Mouse (Mus musculus) CH12.LX (cell line): ENCODE results near the gene Ccdc57.

Source experiments
- CTCF ChIP-seq, 2 experiments: IDR thresholded peaks in 1 of 2; conservative IDR thresholded peaks in 1 of 2; 2 replicates each; pipeline ENCODE4 v1.5.1; 2011 to 2012; ENCODE audit warnings: low read depth in 2 of 2, low read length in 2 of 2, improper control_type of control experiment in 1 of 2, inconsistent platforms in 1 of 2, mild to moderate bottlenecking in 1 of 2, moderate library complexity in 1 of 2
- E2F4 ChIP-seq: IDR thresholded peaks from 2 replicates; pipeline ENCODE4 v1.6.1; 2011; ENCODE audit warnings: low read depth, low read length, improper control_type of control experiment; ENCODE audit not compliant: insufficient replicate concordance
- EP300 ChIP-seq: IDR thresholded peaks from 2 replicates; pipeline ENCODE4 v1.6.1; 2011; ENCODE audit warnings: low read length, improper control_type of control experiment
- GABPA ChIP-seq: IDR thresholded peaks from 2 replicates; pipeline ENCODE4 v1.6.1; 2012; ENCODE audit warnings: low read depth, low read length, improper control_type of control experiment, inconsistent platforms; ENCODE audit not compliant: insufficient replicate concordance
- IRF4 ChIP-seq: IDR thresholded peaks from 2 replicates; pipeline ENCODE4 v1.6.1; 2014; ENCODE audit warnings: low read depth, mild to moderate bottlenecking, inconsistent platforms, low read length, improper control_type of control experiment
- KAT2A ChIP-seq: IDR thresholded peaks from 2 replicates; pipeline ENCODE4 v1.6.1; 2012; ENCODE audit warnings: low read length, improper control_type of control experiment, inconsistent platforms; ENCODE audit not compliant: insufficient replicate concordance
- NELFE ChIP-seq: IDR thresholded peaks from 2 replicates; pipeline ENCODE4 v1.6.1; 2011; ENCODE audit warnings: low read depth, low read length, improper control_type of control experiment
- POLR2A ChIP-seq: IDR thresholded peaks from 2 replicates; pipeline ENCODE4 v1.6.1; 2011; ENCODE audit warnings: low read depth, mild to moderate bottlenecking, improper control_type of control experiment, low read length
- SMC3 ChIP-seq: IDR thresholded peaks from 2 replicates; pipeline ENCODE4 v1.6.1; 2011; ENCODE audit warnings: low read depth, low read length, improper control_type of control experiment
- UBTF ChIP-seq: IDR thresholded peaks from 2 replicates; pipeline ENCODE4 v1.6.1; 2012; ENCODE audit warnings: low read depth, mild to moderate bottlenecking, inconsistent platforms, low read length, improper control_type of control experiment, moderate library complexity
- USF1 ChIP-seq: IDR thresholded peaks from 2 replicates; pipeline ENCODE4 v1.6.1; 2014; ENCODE audit warnings: low read depth, mild to moderate bottlenecking, inconsistent platforms, low read length, improper control_type of control experiment
- ZKSCAN1 ChIP-seq: IDR thresholded peaks from 2 replicates; pipeline ENCODE4 v1.6.1; 2012; ENCODE audit warnings: low read depth, inconsistent platforms, low read length, improper control_type of control experiment, borderline replicate concordance
- ZMIZ1 ChIP-seq: IDR thresholded peaks from 2 replicates; pipeline ENCODE4 v1.6.1; 2012; ENCODE audit warnings: low read depth, mild to moderate bottlenecking, inconsistent platforms, low read length, improper control_type of control experiment

DNA sequence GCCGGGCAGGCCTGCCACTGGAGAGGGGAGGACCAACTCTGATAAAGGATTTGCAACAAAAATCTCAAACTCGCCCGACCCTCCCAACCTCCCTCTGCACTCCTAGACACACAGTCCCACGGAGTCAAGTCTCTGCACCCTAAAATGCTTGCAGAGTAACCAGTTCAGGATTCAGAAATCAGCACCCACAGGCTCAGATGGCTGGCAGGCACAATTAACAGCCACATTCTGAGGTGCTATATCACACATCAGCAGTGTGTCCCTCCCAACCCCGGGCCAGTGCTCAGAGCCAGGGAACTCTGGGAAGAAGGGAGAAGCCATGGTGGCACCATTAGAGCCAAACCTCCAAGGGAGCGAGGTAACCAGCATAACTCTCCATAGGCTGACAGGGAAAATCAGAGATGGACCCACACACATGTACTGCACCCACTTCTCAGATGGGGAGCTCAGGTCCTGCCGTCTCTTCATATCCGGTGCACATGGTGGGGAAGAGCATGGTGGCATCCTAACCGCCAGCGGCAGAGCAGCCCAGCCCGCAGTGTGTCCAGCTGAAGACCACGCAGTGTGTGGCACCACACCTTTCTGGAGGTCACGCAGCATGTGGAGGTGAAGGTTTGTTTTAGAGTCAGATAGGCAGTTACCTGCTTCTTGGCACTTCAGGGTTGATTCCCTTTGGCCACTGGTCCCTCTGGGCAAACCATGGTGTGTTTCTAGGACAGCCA lies 29.5 kb upstream of the Ccdc57 start:
- TF ChIP-seq SMC3 (no peak), USF1 (no peak), EP300 (no peak), CTCF (conservative IDR thresholded peaks at IDR 0.05 in 1 of 2, IDR thresholded peaks at IDR 0.05 in 1 of 2; ENCODE audit: low read depth in 2 of 2, low read length in 2 of 2) (no peak), IRF4 (no peak), ZKSCAN1 (no peak), UBTF (no peak), E2F4 (no peak), POLR2A (peak; percentile 14; the same call in 1 of the 2 replicates), GABPA (no peak), NELFE (no peak), KAT2A (no peak), ZMIZ1 (peak; percentile 70)
